Mouse (Mus musculus): ENCODE measurements around the gene Elobl.

- TF ChIP-seq MYOD1 (IDR thresholded peaks at IDR 0.05; ENCODE audit: control insufficient read depth in 1 of 3, insufficient read length in 2 of 3, low read depth in 2 of 3), result no peak
- TF ChIP-seq CEBPB (IDR thresholded peaks at IDR 0.05; ENCODE audit: insufficient read depth, poor library complexity, severe bottlenecking), result no peak
- no peak for TF ChIP-seq POLR2AphosphoS2 (IDR thresholded peaks at IDR 0.05; ENCODE audit: insufficient read length, low read depth)
Measured at GRCm38 (mm10) chr11:88952117-88952516, 14.6 kb downstream of the Elobl start.
